Mouse (Mus musculus): ENCODE measurements around the gene Ankrd13c.
A peak's percentile ranks its signal among the peaks of the same experiment; 100 is the strongest.
"Not testable (repeated sequence)": the region's sequence is repeated elsewhere in the genome, so short reads cannot be mapped to it uniquely, and the experiment has no call there.

The Ankrd13c gene

DNA sequence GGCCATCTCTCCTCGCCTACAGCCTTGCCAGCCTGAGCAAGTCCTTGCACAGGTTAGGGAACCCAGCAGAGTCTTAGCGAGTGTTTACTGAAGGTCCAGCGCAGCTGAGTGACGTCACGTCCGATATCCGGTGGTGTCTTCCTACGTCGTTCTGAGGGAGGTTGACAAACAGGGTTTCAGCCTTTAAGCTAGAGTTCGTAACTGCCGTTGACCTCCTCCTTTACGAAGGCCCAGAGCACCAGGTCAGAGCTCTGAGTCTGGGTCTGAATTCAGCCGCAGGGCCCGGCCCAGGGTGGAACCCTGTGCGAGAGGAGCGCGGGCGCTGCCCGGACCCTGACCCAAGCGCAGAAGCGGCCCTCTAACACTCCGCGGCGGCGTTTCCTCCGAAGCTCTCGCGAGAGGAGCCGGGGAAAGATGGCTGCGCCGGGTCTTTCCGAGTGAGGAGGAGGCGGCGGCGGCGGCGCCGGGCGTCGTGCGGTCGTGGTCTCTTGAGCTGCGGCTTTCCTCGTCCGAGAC lies at the start of gene Ankrd13c:
Gene Ankrd13c, plus strand, starts transcription at position 397 of the 516 bp plus-strand sequence.
- peak; percentile 91 to 95 for DNase-seq (ENCODE audit: low spot score in 2 of 2)

DNA sequence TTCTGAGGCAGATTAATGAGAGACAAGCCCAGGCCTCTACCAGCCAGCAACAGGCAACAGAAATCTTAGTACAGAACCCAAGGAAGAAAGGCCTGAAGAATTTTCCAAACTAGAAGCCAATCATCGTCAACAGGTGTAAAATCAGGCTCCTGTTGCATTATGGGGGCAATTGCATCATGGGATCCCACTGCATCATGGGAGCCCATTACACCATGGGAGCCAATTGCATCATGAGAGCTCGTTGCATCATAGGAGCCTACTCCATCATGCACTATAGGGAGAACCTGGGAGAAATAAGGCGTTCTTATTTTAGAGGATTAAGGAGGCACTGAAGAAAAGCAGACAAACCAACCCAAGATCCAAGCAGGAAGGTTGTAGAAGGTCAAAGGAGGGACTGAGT lies 49.4 kb upstream of the Ankrd13c start:
- DNase-seq (ENCODE audit: low spot score in 2 of 2): no peak

DNA sequence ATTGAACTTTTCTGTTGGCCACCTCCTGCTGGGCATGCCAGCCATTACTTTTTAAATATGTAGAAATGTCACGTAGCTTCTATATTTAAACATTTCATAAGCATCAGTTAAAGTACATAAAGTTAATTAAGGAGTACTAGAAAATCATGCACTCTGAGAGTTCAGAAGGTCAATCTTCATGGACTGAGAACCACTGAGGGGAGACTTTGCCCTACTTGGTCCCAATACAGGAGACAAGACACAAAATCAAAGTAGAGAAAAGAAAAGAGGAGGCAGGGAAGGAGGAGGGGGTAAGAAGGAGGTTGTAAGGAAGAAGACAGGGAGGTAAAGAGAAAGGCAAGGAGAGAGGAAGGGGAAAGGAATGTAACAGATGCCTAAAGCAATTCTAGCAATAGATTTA lies 47.1 kb upstream of the Ankrd13c start:
- no peak for DNase-seq (ENCODE audit: low spot score in 2 of 2)

DNA sequence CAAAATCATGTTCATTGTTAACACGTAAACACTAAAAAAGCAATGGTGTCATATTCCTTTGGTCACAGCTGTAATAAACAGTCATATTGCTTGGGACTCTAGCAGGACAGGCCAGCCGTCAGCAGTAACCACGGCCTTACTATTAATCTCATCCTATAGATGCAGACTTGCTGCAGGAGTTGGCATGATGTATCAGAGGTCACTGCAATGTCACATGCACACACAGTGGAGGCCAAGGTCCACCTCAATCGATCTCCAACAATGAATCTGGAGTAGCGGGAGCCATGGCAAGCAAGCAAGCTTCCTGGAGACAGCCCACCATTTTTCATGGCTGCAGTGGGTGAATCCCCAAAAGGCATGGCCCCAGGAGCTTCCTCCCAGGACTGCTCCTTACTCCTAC lies 45.3 kb upstream of the Ankrd13c start:
- no peak for DNase-seq (ENCODE audit: low spot score in 2 of 2)

DNA sequence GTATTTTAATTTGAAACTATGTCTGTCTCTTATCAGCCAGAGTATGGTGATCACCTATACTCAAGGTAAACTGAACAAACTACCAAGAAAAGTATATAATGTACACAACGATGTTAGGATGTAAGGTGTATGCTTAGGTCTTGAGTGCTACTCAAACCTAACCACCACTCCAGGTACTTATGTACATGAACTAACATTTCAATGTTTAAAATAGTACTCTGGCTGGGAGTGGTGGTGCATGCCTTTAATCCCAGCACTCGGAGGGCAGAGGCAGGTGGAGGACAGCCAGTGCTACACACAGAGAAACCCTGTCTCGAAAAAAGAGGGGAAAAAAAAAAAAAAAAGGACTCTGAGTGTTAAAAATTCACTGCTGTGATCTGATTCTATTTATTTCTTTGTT lies 38.9 kb upstream of the Ankrd13c start:
- DNase-seq (ENCODE audit: low spot score in 2 of 2): no peak

DNA sequence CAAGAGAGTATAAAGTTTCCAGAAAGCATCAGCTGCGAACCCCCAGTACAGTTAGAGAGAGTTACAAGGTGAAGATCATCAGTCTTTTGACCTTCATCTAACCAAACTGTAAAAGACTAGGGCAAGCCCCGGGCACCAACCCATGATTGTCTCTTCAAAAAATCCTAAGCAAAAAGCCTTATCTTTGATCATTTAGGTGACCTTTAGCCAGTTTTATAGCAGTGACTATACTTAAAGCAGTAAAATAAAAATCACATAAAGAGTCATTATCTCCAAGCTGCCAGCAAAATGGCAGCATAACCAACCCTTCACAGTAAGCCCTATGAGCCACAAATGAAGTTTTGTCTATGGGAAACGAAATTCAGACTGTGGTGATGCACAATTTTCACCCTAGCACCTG lies 36.8 kb upstream of the Ankrd13c start:
- DNase-seq (ENCODE audit: low spot score in 2 of 2): no peak

DNA sequence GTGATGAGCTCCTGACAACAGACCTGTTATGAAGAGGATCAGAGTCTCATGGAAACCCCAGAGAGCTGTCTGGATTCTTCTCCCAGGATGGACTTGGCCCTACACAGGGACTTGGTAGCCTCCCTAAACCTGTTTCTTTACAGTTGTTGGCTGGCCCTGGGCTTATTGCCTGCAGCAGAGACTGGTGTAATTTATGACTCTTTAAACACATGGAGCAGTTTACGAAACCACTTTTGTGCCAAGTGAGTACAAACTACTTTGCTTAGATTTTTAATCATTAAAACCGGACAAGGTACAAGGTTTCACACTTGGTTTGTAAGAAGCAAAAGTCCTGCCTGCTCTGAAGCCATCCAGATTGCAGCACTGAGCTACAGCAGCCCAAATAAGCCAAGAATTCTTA lies 34.9 kb upstream of the Ankrd13c start:
- DNase-seq (ENCODE audit: low spot score in 2 of 2): no peak

DNA sequence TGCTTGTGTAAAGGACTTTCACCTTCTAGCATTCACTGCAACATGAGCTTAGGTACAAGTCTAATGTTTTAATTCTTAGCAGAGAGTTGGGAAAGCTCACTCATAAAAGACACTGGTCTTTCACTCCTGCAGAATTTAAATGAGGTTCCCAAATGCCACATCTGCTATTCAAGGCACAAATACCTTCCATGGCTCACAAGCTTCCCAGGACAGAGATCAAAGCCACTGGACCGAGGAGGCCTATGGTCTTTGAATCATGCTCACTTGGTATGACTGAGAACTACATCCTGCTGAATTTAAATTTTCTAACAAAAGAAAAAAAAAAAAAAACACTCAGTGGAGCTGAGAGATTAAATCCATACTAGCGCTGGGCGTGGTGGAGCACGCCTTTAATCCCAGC lies 30.7 kb upstream of the Ankrd13c start:
- DNase-seq (ENCODE audit: low spot score in 2 of 2): no peak

DNA sequence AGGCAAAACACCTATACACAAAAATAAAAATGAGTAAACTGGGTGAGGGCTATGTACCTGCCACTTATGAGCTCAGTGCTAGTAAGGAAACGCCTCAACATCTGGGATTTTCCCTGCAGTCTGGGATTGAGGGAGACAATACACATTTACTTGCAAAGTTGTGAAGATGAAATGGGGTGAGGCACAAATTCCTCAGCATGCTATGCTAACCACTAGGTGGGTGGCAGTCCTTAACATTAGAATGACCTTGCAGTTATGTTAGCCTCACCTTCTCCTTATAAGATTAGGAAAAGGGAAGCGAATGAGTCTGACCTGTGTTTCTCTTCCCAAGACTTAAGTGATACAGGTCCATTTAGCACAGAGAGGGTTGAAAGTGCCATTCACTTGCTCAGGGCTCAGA lies 25.7 kb upstream of the Ankrd13c start:
- DNase-seq (ENCODE audit: low spot score in 2 of 2): no peak

DNA sequence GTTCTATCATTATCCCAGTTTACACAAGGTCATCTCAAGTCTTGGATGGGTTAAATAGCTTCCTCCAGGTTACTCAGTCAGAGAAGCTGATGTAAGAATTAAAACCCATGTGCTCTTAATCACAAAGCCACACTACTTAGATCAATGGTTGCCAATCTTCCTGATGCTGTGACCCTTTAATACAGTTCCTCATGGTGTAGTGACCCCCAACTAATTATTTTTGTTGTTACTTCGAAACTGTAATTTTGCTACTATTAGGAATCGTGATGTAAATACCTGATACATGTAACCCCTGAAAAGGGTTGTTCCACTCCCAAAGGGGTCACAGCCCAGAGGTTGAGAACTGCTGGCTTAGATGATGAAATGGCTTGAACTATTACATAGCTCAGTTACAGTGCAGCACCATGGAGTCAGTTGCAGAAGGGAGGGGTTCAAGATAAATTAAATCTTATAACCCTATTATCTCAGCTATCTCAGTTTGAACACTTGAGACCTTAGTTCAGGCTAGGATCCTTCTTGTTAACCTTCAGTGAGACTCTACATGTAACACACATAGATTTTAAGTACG lies 23.7 kb upstream of the Ankrd13c start:
- DNase-seq (ENCODE audit: low spot score in 2 of 2): no peak

DNA sequence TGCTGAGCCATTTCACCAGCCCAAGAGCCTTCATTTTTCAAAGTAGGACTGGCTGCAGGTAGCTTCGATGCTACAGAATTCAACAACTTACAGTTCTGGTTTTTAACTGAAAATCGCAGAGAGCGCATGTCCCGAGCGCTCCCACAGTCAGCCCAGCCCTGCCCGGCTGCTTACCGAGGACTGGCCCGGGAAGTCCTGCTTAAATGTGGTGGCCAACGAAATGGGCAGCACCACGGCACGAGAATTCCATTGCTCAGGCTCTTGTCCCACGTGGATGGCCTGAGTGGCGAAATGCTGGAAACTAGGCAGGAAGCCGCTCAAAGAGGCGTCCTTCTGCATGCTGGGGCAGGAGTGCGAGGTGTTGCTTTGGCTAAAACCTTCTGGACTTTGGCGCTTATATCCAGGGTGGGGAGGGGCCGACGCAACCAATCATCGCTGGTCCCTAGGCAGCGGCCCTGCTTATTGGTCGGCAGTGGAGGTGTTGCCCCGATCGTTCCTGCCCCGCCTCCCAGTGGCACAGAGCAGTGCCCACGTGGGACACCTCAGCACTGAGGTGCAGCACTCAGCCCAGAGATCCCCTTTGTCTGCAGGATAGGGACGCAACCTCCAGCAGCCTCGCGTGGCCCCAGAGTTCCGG lies 22.2 kb upstream of the Ankrd13c start, which contains the start of gene Cth:
Gene Cth, minus strand, starts transcription at position 386 of the 637 bp plus-strand sequence.
- DNase-seq (ENCODE audit: low spot score in 2 of 2): peak; percentile 79 to 85

DNA sequence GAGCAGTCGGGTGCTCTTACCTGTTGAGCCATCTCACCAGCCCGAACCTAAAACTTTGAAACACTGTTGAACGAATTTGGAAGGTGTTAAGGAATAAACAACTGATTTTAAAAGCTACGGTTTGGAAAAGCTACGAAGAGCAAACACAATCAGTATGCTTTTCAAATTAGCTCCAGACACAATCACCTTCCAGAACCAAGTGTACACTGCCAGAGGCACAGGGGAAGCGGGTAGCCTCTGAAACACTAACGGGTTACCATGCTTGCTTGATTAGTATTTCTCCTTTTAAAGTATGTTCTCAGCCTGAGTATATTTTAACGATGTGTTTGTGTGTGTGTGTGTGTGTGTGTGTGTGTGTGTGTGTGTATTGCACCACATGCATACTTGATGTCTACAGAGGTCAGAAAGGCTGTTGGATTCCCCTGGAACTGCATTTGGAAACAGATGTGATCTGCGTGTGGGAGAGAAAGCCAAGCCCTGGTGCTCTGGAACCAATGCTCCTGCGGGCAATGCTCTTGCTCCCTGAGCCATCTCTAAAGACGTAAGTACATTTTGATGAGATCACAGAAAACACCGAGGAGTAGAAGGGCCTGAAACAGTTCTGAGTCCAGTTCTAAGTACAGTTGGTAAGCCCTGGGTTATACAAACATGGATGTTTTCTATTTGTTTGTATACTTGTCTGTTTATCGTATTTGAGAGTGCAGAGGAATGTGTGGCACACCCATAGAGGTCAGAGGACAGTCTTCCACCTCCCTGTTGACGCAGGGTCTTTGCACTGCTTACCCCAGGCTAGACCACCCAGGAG lies 21.1 kb upstream of the Ankrd13c start:
- no peak for DNase-seq (ENCODE audit: low spot score in 2 of 2)

DNA sequence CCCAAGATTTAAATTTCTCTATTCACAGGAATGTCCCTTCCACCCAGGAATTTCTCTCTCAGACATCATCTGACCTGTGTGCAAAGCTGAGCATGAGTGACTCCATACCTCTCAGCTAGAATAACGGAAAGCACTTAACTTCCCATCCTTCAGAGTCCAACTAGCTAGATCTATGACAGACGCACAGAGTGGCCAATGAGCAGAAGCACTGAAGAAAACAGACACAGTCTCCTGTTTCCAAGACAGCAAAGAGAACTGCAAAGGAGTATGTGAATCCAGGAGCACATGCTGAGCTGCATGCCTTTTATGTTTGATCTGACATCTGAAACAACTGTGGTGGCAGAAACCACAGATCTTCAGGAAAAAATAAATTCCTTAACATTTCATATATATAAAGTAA lies 20.3 kb upstream of the Ankrd13c start:
- no peak for DNase-seq (ENCODE audit: low spot score in 2 of 2)

DNA sequence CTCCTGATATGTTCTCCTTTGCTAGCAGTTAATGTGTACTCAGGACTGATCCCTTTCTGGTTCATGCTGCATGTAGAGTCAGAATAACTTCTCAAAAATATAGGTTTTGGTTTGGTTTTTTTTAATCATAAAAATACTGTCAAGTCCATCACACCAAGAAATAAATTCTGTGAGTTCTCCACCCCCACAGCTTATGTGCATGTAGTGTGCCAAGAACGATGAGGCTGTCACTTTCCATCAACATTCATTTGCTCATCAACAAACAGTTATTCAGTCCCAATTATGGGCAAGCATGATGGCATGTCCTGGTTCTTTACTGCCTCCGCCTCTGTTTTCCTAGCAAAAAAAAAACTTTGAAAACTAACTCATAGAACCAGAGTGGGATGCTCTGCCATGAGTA lies 18.3 kb upstream of the Ankrd13c start:
- peak; percentile 13 to 27 for DNase-seq (ENCODE audit: low spot score in 2 of 2)

DNA sequence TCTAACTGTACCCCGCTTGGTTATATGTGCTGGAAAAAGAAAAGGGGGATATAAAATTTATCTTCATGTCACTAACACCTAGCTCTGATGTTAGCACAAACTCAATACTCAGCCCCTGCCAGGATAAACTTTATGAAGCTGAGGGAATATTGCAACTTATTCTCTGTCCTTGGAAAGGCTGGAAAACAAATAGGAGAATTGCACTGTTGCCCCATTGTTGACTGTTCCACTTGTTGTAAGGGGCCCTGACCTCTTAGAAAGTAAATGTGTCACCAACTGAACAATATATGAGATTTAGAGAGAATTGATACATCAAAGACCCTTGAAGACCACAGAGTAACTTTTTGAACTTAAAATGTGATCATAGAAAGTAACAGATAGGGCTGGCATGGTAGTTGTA lies 17.6 kb upstream of the Ankrd13c start:
- no peak for DNase-seq (ENCODE audit: low spot score in 2 of 2)

DNA sequence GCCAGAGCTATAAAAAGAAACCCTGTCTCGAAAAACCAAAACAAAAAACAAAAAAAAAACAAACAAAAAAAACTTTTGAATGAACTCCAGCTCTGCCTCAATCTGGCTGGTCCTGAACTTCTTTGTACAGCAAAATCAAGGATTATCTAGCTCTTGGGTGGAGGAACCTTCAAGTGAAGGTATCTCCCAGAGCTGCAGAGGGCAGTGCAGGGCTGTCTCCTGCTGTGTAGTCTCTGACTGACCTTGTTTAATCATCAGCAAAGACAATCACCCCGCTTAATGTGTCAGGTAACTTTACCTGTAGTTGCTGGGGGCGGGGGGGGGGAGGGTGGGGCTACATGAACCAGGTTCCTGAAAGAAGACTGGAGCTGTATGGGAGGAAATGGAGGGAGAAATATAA lies 15.4 kb upstream of the Ankrd13c start:
- DNase-seq (ENCODE audit: low spot score in 2 of 2): no peak

DNA sequence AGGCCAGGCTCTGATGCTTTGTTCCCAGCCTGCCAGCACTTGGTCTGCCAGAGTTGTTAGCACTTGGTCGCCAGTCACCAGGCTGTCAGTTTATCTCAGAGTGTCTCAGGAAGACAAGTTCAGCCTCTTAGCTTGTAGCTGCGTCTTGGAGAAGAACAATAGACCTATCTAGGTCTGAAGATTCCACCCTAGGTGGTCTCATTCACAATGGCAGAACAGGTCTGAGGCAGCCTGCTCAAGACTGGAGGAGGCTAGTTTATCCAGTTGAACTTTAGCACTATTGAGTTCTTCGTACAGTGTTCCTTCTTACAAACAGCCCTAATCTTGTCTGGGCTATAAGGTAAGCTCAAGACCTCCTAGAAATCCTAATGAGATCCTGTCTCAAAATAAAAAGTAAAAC lies 15.0 kb upstream of the Ankrd13c start:
- DNase-seq (ENCODE audit: low spot score in 2 of 2): no peak

DNA sequence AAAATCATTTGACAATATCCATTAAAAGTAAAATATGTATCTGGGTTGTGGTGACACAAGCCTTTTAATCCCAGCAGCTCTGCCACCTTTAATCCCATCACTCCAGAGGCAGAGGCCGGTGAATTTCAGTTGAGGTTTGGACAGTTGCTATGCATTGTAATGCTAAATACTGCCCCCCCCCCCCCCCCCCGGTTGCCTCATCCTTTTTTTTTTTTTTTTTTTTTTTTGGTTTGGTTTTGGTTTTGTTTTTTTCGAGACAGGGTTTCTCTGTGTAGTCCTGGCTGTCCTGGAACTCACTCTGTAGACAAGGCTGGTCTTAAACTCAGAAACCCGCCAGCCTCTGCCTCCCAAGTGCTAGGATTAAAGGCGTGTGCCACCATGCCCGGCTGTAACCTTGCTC lies 13.8 kb upstream of the Ankrd13c start:
- DNase-seq (ENCODE audit: low spot score in 2 of 2): not testable (repeated sequence)

DNA sequence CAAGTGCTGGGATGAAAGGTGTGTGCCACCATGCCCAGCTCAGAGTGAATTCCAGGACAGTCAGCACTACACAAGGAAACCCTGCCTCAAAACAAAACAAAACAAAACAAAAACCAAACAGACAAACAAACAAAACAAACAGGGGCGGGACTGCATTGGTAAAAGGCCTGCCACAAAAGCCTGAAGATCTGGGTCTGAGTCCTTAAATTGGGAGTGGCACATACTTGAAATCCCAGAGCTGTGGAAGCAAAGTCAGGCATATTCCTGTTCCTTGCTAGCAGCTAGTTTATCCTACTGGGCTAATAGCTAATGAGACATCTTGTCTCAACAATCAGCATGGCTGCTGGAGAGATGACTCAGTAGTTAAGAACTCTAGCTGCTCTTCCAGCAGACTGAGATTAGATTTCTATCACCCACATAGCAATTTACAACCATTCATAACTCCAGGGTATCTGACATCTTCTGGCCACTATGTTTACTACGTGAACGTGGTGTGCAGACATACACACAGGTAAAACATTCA lies 12.7 kb upstream of the Ankrd13c start:
- DNase-seq (ENCODE audit: low spot score in 2 of 2): no peak

DNA sequence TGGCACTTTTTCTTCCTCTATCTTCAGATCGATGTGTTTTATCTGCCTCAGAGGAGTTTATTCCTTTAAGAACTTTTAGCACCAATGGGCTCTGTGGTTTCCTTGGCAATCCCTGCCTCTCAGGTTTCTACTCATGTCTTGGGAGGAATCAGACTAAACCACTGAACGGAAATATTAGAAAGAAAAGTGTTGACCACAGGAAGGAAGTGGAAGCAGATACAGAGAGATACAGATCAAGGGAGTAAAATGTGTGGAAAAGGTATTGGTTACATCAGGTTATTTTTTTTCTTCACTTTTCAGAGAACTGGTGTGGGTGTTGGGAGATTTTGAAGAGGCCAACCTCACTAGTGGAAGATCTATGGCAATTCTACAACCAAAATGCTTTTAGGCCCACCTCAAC lies 8.5 kb upstream of the Ankrd13c start:
- DNase-seq (ENCODE audit: low spot score in 2 of 2): no peak

DNA sequence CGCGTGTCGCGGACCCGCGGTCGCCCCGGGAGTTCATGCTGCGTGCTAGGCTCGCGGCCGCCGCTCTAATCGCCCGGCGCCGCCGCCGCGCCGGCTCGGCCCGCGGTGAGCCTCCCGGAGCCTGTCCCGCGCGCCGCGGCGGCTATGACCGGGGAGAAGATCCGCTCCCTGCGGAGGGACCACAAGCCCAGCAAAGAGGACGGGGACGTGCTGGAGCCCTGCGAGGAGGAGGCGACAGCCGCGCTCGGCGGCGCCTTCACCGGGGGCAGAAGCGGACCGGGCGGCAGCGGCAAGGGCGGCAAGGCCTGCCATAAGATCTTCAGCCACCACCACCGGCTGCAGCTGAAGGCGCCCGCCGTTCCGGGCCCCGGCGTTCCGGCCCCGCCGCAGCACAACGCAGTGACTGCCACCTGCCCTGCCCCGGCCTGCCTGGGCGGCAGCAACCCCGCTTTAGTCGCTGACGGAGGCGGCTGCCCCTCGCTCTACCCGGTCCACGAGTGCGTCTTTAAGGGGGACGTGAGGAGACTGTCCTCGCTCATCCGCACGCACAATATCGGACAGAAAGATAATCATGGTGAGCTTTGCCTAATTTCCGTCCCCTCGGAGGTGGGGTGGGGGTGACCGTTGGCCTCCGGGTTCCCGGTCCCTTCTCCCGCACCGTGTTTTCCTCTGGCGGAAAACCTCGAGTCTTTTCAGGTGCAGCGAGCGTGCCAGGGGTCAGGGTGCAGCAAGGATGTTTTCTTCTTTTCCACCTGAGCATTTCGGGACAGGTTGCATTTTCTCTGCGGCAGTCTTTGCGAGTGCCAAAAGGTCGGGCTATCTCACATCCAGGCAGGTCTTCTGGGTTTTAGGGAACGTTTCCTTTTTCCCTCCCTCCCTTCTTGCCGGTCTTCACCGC lies 593 bp downstream of the Ankrd13c start:
- DNase-seq (ENCODE audit: low spot score in 2 of 2): peak in 1 of 2 experiments; percentile 27

DNA sequence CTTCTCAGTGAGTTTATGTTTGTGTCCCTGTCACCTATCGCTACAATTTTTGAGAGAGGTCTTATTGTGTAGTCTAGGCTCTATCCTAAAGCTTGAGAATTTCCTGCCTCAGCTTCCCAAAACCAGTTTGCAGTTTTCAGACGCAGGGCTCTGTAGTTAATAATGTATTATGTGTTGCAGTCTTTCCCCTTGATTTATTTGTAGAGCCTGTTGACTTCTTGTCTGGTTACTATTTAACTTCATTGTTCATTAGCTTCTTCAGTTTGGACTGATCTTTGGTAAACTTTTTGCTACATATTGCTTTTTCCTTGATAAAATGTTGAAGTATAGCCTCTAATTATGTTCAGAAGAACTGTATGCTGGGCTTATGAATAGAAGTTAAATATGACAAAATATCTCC lies 5.7 kb downstream of the Ankrd13c start:
- no peak for DNase-seq (ENCODE audit: low spot score in 2 of 2)
